Mouse (Mus musculus) left cerebral cortex, postnatal 14 days (tissue): ENCODE results near the gene Tmem181a. TPM values are rescaled to one million over a fixed set of nuclear protein-coding genes. Genes with fewer than 3 reads are reported as not detected.
"Not testable (repeated sequence)": the region's sequence is repeated elsewhere in the genome, so short reads cannot be mapped to it uniquely, and the experiment has no call there.

Experiments used
- DNase-seq, 2 experiments: peaks; one replicate each; pipeline ENCODE4 v3.0.0; 2021 to 2022; ENCODE audit warnings: low spot score in 2 of 2, mixed read lengths in 1 of 2
- intact Hi-C: fragments of 180-260 bp; cut with DNase I; formaldehyde crosslinking; loops from one replicate; pipeline ENCODE4 v1.15.1; 2025
- total RNA-seq, 2 experiments: library from RNA; stranded (reverse); gene quantifications; 2 replicates each; pipeline ENCODE4 v1.2.3; 2021

The Tmem181a gene
- total RNA-seq, 2 experiments from 2014 or later = 93.1 to 93.7 TPM

DNA sequence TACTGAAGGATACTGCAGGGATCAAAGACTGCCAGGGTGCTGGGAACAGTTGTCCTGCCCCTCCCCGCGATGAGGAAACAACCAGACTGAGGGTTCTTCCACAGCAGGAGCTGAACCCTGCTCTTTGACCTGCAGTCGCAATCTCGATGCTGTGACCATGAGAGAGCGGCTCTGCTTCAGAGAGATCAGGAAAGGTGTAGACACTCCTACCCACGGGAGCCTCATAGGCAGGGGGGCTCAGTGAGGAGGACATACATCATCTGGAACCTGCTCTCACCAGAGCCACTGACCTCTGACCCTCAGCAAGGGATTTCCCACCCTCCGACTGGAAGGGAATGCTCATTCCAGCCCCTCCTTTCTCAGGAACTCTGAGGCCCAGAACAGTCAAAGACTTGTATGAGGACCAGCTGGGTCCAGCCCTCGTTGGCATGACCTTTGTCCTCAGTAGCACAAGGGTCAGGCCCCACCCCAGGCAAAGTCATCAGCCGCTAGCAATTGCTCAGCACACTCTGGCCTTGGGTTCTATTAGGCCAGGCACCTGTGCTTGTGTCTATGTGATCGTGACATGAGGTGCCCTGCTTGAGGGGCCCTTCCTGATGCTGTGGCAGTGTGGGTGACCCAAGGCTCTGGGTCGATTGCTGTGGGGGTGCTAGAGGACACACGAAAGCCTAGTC is 43.7 kb downstream of the Tmem181a start:
- intact Hi-C loops, DNase-seq: not testable (repeated sequence)

DNA sequence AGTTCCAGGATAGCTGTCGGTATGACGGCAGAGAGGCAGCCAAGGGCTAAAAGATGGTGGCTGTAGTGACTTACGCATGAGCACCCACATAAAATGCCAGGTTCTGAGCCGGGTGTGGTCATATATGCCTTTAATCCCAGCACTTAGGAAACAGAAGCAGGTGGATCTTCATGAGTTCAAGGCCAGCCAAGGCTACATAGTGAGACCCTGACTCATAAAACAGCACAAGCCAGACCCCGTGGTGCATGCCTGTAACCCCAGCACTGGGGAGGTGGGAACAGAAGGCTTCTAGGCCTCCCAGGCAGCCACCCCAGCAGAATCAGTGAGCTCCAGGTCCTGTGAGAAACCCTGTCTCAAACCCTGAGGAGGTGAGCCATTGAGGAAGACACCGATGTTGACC is 48.2 kb downstream of the Tmem181a start:
- intact Hi-C loops = not testable (repeated sequence)

DNA sequence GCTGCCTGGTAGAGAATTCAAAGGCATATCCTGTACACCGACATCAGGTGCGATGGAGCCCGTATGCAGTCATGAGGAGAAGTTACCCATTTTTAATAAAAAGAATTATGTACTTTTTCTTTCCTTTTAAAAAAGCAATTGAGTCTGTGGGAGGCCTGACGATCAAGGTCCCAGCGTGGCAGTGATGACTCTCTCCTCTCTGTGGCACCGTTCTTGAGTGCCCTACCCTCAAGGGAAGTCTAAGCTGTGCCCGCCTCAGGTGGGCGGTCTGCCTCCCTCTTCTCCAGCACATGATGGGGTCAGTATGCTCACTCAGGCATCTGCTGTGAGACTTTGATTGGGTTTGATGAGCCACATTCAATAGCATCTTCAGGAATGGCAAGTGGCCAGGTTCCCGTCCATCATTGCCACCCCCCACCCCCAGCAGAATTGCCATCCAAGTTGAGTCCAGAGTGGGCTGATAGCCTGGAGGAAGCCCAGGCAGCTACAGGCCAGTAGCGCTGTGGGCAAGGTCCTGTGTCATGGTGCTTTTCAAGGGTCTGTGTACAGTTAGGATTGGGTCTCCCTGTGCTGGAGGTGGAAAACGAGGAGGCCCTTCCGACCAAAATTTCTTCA is 49.1 kb downstream of the Tmem181a start:
- DNase-seq, intact Hi-C loops: not testable (repeated sequence)

More for the DNA sequence above, 48.2 kb downstream of the Tmem181a start:
- not testable (repeated sequence) for DNase-seq

DNA sequence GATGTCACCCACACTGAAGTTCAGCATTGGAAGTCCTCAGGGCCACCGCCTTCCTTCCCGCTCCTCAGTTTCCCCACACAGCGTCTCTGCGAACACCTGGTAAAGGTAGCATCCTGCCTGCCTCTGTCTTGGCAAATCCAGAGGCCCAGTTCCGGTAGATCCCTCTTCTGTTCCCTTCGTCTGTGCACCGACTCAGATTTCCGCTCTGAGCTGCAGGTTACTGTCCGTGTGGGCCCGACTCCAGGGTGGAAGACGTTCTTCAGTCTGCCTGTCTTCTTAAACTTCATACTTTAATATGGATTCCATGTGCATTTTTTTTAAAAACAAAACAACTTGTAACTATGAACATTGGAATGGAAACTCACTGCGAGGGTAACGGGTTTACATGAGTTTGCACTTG is 49.8 kb downstream of the Tmem181a start:
- intact Hi-C loops, DNase-seq: not testable (repeated sequence)

DNA sequence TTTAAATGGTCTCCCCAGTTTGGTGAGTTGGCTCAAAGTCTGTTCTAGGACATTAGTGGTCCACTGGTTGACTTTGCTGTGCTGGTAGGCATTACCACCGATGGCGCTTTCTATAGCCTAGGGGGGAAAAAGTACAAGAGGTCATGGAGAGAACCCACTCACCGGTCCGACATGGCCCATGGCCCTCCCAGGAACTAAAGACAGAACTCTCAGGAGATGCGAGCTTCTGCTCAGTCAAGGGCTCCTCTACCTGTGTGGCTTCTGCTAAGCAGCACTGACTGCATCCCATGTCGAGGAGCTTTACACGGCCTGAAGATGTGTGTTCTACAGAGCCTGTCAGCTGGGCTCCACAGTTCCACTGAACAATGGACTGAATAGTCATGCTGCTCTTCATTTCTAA is 55.1 kb downstream of the Tmem181a start:
- intact Hi-C loops, DNase-seq: not testable (repeated sequence)

DNA sequence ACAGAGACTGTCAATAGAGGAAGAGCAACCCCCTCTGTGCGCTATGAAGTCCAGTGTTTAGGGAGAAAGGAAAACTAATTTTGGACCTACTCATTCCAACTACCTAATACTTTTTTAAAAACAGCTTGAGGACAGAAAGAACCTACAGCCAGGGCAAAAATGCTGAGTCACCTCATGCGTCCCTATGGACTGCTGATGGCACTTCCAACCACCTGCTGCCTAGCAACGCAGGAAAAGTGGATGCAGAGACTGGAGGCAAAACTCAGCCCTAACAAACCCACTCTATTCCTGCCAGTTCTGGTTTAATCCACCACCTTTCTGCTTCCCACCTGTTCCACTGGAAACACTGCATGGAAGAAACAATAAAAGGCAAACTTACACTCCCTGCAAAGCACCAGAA is 56.1 kb downstream of the Tmem181a start:
- intact Hi-C loops, DNase-seq: not testable (repeated sequence)

DNA sequence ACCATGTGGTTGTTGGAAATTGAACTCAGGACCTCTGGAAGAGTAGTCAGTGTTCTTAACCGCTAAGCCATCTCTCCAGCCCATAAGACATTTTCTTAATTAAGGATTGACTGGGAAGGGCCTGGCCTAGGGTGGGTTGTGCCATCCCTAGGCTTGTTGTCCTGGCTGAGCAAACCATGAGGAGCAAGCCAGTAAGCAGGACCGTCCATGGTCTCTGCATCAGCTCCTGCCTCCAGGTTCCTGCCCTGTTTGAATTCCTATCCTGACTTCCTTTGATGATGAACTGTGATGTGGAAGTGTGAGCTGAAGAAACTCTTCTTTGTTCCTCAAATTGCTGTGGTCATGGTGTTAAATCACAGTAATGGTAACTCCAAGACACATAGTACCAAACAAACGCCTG is 57.8 kb downstream of the Tmem181a start:
- intact Hi-C loops, DNase-seq: not testable (repeated sequence)

DNA sequence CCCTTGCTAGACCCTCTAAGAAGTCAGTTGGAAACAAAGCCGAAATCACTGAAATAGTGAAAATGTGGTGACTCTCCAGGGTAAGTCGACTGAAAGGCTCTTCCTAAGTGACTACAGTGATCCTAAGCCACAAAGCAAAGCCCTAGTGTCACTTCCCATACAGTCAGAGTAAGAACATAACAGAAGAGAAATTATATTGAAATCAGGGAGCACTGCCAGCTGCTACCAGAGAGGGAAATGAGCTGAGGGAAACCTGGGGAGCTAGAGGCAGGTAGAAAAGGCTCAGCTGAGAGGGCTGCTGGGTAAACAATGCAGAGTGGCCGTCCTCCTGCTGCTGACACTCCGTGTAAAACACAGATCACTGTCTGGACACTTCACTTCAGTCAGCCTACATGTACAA is 59.0 kb downstream of the Tmem181a start:
- intact Hi-C loops = not testable (repeated sequence)
- DNase-seq = peak in 1 of 2 experiments; percentile 55

DNA sequence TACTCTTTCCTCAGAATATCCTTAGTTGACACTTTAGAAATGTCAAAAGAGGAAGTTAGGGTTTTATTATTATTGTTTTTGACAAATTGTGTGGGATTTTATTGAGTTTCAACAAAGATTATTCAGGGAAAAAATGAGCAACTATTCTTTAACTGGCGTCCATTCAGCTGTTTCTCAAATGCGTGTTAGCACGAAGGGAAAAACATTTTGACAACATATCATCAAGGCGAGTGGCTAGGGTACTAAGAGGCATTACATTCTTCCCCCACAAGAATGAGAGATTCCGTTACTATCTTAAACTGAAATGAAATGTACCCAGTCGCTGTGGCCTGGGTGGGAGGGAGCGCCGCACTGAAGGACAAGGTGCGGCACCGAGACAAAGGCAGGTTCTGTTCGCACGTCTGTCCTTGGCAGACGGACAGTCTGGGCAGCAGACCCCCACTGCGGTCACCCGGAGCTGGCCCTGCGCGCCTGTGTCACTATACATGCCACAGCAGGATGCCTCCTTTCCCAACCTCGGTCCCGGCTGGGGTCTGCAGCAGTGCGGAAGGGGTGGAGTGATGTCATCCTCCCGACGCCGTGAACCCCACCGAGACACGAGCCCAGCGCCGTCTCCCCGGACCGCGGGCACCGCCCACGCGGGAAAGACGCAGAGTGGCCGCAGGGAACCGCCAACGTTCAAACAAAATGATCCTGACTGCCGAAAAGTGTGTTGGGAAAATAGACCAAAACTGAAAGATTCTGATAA is 59.9 kb downstream of the Tmem181a start:
- intact Hi-C loops = not testable (repeated sequence)
- peak; percentile 72 to 76 for DNase-seq

DNA sequence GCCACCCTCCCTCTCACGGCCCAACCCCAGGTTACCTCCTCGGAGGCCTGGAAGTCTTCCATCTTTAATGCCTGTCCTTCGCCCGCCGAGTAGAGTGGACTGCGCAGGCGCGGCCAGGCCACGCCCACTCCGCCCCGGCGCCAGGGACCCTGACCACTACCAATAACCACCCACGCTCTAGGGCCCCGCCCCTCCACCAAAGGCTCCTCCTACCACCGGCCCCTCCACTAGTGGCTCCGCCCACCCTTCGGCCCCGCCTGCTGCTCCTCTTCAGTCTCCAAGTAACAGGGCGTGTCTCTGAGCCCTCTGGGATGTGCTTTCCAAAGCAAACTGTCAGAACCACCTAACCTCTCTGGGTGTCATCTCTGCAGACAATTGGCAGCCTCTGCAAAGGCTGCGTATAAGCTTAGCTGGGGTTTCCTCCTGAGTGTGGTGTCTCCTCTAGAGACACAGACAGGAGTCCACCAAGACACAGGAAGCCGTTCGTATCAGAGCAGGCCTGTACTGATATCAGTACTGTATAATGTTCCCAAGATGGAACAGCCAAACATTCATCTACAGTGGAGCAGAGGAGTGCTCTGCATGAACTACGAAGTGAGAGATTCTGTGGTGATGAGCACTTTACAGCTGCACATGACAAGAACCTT is 60.8 kb downstream of the Tmem181a start, which contains the start of gene Dynlt1a:
Gene Dynlt1a (minus strand): TSS at position 162 of the 647 bp plus-strand sequence.
- intact Hi-C loops = not testable (repeated sequence)
- peak; percentile 97 for DNase-seq

DNA sequence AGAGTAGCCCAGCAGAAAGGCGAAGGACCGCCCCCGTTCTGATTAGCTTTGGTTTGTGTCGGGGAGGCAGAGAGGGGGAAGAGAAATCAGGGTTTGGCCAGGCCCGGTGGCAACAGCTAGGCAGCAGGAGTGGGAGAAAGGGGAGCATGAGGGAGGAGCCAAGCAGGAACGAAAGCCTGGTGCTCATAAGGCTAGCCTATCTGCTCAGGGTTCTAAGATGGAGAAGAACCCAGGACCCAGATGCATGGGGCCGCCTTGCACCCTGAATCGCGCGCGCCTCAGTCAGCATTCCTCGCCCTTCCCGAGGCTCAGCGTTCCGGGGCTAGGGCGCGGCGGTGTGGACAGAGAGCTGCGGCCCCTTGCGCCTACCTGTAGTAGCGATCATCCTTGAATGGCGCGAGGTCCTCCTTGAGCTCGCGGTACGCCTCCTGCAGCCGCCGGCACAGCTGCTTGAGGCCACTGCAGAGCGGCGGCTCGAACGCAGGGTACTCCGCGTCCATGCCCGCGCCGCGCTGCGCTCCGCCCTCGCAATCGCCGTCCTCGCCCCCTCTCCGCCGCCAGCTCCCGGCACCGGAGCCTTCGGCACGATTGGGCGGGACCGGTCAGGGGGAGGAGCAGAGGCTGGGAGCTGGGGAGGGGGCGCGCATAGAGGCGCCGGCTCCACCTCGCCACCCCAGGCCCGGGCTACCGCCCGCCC is 64.6 kb downstream of the Tmem181a start:
- intact Hi-C loops, DNase-seq: not testable (repeated sequence)

DNA sequence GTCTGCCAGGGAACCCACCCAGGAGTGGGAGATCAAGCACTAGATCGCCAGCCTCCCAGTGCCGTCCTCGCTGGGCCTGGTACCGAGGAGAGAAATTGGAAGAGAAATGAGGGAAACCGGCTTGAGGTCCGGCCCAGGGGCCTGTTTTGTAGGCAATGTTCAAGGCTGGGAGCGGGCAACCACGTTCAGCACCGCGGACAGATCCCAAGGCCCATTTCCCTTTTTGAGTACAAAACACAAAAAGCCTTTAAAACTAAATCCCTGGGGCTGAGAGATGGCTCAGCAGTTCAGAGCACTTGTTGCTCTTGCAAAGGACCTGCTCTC is 65.1 kb downstream of the Tmem181a start:
- DNase-seq, intact Hi-C loops: not testable (repeated sequence)

DNA sequence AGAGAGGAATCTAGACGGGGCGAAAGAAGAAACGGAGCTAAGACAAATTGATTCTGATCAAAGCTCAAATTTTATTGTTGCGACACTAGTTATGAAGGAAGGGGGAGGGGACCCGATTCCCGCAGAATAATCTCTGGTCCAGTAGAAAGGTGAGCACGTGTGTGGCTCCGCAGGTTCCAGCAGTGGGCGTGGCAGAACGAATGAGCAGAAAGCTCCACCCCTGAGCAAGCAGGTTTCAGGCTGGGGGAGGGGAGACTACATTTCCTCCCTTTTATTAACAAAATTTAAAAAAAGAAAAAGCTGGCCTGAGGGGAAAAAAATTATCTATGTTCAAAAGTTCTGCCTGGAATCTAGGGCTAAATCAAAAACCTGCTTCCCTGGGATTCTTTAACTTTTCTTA is 68.4 kb downstream of the Tmem181a start:
- DNase-seq, intact Hi-C loops: not testable (repeated sequence)

DNA sequence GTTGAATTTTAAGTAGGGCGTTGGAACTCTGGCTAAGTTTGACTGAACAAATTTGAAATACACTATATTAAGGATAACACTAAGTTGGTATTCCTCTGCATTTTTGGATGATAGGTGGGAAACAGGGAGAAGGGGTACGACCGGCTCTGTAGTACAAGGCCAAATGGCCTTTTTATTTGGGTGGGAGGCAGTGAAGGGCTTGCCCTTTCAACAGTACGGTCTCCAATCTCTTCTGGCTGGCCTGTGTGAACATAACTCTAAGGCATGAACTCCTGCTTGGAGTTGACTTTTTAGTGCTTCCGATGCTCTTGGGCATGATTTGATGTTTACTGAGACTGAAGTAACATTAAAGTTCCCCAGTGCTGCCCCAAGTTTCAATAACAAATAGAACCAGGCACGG is 68.9 kb downstream of the Tmem181a start:
- intact Hi-C loops, DNase-seq: not testable (repeated sequence)

DNA sequence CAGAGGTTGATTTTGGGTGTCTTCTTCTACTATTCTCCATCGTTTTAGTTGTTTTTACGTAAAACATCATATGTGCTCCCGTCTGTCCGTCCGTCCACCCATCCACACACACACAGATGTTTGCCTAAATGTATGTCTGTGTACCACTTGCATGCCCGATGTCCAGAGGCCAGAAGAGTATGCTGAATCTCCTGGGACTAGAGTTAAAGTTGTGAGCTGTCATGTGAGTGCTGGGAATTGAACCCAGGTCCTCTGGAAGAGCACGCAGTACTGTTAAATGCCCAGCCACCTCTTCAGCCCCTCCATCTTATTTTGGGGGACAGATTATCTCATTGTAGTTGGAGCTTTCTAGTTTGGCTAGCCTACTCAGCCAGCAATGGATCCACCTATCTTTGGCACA is 70.9 kb downstream of the Tmem181a start:
- DNase-seq, intact Hi-C loops: not testable (repeated sequence)

DNA sequence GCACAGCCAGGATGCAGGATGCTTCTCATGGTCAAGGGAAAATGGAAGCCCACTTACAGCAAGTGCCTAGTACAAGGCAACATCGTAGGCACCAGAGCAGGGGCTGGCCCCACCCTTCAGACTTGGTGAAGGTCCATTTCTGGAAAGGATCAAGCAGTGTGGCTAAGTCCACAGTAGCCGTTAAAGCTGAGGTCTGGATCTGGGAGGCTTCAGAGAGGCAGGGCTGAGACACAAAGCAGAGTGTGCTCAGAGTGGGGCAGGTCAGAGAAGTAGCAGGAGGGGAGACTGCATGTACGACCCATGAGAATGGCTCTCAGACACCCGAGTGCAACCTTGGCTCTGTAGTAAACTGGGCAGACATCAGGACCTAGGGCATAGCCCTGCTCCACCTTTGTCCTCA is 72.3 kb downstream of the Tmem181a start:
- intact Hi-C loops = not testable (repeated sequence)

DNA sequence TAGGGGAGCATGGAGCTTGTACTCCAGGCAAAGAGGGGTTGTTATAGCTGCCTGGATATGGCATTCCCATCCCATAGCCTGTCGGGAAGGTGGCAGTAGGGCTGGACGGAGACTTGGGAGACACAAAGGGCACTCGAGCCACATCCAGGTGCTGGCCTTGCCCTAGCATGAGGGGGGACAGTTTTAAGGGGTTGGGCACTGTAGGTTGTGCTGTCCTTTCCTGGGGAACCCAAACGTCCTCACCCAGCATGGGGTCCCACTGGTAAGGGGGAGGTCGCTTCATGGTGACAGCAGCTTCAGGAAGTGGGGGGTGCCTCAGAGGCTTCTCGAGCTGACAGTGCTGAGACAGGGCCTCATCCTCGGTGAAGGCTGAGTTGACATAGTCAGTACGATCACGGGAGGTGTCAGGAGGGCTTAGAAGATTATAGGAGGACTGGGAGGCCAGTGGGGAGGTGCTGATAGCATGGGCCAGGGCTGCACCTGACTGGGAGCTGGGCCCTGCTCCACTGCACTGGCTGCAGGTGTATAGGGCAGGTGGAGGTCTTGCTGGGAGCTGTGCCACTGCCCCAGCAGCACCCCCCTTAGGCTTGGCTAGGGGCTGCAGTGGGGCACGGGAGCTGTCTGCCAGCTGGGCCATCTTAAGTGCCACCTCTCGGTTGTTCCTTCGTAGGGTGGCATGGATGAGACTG is 86.1 kb downstream of the Tmem181a start:
- DNase-seq, intact Hi-C loops: not testable (repeated sequence)

More for the DNA sequence above, 72.3 kb downstream of the Tmem181a start:
- not testable (repeated sequence) for DNase-seq

DNA sequence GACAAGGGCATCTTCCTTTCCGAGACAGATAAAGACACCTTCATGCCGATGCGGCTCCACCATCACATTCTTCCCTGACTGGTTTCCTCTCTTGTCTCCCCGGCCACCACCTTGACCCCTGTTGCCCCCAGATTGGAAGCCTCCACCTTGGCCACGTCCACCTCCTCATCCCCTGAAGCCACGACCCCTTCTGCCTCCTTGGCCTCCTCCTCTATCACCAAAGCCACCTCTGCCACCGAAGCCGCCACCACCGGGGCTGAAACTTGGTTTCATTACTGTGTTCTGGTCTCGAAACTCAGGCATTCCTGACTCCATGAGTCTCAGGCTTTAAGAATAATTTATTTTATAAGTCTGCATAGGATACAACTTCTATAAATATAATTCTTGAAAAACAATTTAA is 98.6 kb downstream of the Tmem181a start:
- DNase-seq, intact Hi-C loops: not testable (repeated sequence)
